Mouse (Mus musculus): ENCODE results near the gene Zswim1. TPM values are rescaled to one million over a fixed set of nuclear protein-coding genes. Genes with fewer than 3 reads are reported as not detected.
"Not testable (repeated sequence)": the region's sequence is repeated elsewhere in the genome, so short reads cannot be mapped to it uniquely, and the experiment has no call there.

Gene Zswim1
- total RNA-seq, 2 experiments from 2014 or later = 0.30 to 5.4 TPM

GRCm38 (mm10) chr2:164859640-164860432 lies 37.4 kb downstream of the Zswim1 start:
- no peak for ATAC-seq (replicated peaks; ENCODE audit: low FRiP score, poor library complexity, severe bottlenecking)

- ATAC-seq (replicated peaks; ENCODE audit: low FRiP score, poor library complexity, severe bottlenecking) = no peak
Measured at GRCm38 (mm10) chr2:164861094-164861493, 38.6 kb downstream of the Zswim1 start.

DNA sequence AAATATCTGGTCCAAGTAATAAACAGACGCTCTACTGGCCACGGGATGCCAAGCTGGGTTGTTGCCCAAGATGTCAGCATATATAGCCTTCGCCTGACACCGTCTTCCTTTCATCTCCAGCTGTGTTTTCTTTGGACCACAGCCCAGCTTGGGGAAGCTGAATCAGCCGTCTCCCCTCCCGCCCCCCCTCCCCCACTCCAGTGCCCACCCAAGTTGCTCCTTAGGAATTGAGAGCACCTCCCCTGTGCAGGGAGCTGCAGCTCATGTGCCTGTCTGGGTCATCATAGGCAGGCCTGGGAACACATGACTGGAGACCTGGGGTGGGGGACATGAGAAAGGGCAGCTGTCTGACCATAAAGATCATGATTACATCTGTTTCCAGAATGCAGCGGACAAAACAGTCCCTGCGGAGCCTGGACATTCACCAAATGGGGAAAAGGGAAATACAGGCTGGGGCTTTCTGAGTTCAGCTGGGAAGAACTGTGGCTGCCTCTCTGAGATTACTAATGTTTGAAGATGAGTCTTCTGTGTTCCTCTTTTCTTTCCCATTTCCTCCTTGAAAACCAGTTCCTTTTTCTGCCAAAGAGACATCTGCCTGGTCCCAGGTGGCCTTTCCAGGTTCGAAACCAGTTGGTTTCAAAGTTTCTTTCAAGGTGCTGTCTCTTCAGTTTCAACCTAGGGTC lies 39.8 kb downstream of the Zswim1 start:
- no peak for ATAC-seq (replicated peaks; ENCODE audit: low FRiP score, poor library complexity, severe bottlenecking)

- ATAC-seq (replicated peaks; ENCODE audit: low FRiP score, poor library complexity, severe bottlenecking) = not testable (repeated sequence)
Measured at GRCm38 (mm10) chr2:164863411-164863810, 40.9 kb downstream of the Zswim1 start.

DNA sequence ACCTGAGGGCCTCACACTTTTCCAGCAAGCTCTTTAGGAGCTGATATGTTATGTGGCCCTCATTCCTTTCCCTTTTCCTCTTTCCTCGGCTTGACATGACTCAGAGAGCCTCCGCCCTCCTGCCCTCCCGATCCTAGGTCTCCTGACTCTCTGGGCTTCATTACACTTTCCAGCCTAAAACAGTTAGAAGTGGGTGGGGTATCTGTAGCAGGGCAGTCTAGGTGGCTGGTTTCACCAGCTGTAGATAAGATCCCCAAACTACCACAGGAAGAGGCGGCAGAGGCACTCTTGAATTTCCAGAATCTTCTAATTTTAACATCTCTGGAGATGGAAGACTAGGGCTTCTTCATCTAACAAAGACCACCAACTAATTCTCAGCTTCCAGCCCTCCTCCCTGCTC lies 42.1 kb downstream of the Zswim1 start:
- no peak for ATAC-seq (replicated peaks; ENCODE audit: low FRiP score, poor library complexity, severe bottlenecking)

GRCm38 (mm10) chr2:164866741-164867551 lies 44.5 kb downstream of the Zswim1 start:
- no peak for ATAC-seq (replicated peaks; ENCODE audit: low FRiP score, poor library complexity, severe bottlenecking)

DNA sequence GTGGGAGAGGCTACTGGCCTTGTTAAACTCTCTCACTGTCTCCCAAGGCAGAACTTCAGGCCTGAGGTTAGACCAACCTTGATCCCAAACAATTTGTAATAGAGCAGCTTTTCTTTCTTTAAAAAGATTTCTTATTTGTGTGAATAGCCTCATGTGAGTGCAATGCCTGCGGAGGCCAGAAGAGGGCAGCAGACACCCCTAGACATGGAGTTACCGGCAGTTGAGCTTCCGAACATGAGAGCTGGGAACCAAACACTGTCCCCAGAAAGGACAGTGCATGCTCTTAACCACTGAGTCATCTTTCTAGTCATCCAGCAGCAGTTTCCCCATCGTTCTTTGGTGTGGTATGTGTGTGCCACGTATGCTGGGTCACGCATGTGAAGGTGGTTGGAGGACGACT lies 45.1 kb downstream of the Zswim1 start:
- ATAC-seq (replicated peaks; ENCODE audit: low FRiP score, poor library complexity, severe bottlenecking) = 0 out of 2 replicates have a peak, but pooled peaks have one; percentile 45

DNA sequence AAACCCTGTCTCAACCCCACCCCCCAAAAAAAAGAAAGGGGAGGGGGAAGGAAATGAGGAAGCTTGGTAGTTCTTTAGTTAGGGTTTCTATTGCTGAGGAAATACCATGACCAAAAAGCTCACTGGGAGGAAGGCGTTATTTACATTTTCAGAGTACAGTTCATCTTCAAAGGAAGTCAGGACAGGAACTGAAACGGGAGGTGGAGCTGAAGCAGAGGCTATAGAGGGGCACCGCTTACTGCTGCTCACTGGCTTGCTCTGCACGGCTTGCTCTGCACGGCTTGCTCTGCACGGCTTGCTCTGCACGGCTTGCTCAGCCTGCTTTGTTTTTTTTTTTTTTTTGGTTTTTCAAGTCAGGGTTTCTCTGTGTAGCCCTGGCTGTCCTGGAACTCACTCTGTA lies 46.0 kb downstream of the Zswim1 start:
- no peak for ATAC-seq (replicated peaks; ENCODE audit: low FRiP score, poor library complexity, severe bottlenecking)

GRCm38 (mm10) chr2:164871602-164872303 lies 49.3 kb downstream of the Zswim1 start:
- ATAC-seq (replicated peaks; ENCODE audit: low FRiP score, poor library complexity, severe bottlenecking) = no peak

GRCm38 (mm10) chr2:164873621-164874020 lies 51.1 kb downstream of the Zswim1 start:
- no peak for ATAC-seq (replicated peaks; ENCODE audit: low FRiP score, poor library complexity, severe bottlenecking)

- no peak for ATAC-seq (replicated peaks; ENCODE audit: low FRiP score, poor library complexity, severe bottlenecking)
Measured at GRCm38 (mm10) chr2:164874239-164874769, 51.8 kb downstream of the Zswim1 start.

DNA sequence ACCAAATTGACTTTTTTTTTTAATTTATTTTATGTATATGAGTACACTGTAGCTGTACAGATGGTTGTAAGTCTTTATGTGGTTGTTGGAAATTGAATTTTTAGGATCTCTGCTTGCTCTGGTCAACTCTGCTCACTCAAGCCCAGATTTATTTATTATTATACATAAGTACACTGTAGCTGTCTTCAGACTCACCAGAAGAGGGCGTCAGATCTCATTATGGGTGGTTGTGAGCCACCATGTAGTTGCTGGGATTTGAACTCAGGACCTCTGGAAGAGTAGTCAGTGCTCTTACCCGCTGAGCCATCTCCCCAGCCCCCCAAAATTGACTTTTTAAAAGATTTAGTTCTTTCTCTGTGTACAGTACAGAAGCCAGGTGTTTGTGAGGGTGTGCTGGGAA lies 53.2 kb downstream of the Zswim1 start:
- not testable (repeated sequence) for ATAC-seq (replicated peaks; ENCODE audit: low FRiP score, poor library complexity, severe bottlenecking)

Other genes starting within 250 kb of the Zswim1 start
- not detected in 2 replicates for gene Spint3, start 249.2 kb upstream of the Zswim1 start, total RNA-seq (2015; ENCODE audit: low replicate concordance)
- not detected in 2 replicates for gene Spint3, start 249.2 kb upstream of the Zswim1 start, total RNA-seq (2017; ENCODE audit: low replicate concordance)
- not detected in 2 replicates for gene Wfdc6a, start 237.2 kb upstream of the Zswim1 start, total RNA-seq (2015; ENCODE audit: low replicate concordance)
- not detected in 2 replicates for gene Wfdc6a, start 237.2 kb upstream of the Zswim1 start, total RNA-seq (2017; ENCODE audit: low replicate concordance)
- gene Eppin, start 229.1 kb upstream of the Zswim1 start, total RNA-seq (2015; ENCODE audit: low replicate concordance) = not detected in 2 replicates
- gene Eppin, start 229.1 kb upstream of the Zswim1 start, total RNA-seq (2017; ENCODE audit: low replicate concordance) = not detected in 2 replicates
- not detected in 2 replicates for gene Wfdc6b, start 209.2 kb upstream of the Zswim1 start, total RNA-seq (2015; ENCODE audit: low replicate concordance)
- gene Wfdc6b, start 209.2 kb upstream of the Zswim1 start, total RNA-seq (2017; ENCODE audit: low replicate concordance) = not detected in 2 replicates
- not detected in 2 replicates for gene Wfdc8, start 209.1 kb upstream of the Zswim1 start, total RNA-seq (2015; ENCODE audit: low replicate concordance)
- not detected in 2 replicates for gene Wfdc8, start 209.1 kb upstream of the Zswim1 start, total RNA-seq (2017; ENCODE audit: low replicate concordance)
- not detected in 2 replicates for gene Wfdc16, start 183.9 kb upstream of the Zswim1 start, total RNA-seq (2015; ENCODE audit: low replicate concordance)
- not detected in 2 replicates for gene Wfdc16, start 183.9 kb upstream of the Zswim1 start, total RNA-seq (2017; ENCODE audit: low replicate concordance)
- not detected in 2 replicates for gene Wfdc10, start 166.6 kb upstream of the Zswim1 start, total RNA-seq (2015; ENCODE audit: low replicate concordance)
- not detected in 2 replicates for gene Wfdc10, start 166.6 kb upstream of the Zswim1 start, total RNA-seq (2017; ENCODE audit: low replicate concordance)
- gene Wfdc9, start 166.1 kb upstream of the Zswim1 start, total RNA-seq (2015; ENCODE audit: low replicate concordance) = not detected in 2 replicates
- not detected in 2 replicates for gene Wfdc9, start 166.1 kb upstream of the Zswim1 start, total RNA-seq (2017; ENCODE audit: low replicate concordance)
- not detected in 2 replicates for gene Wfdc11, start 148.6 kb upstream of the Zswim1 start, total RNA-seq (2015; ENCODE audit: low replicate concordance)
- gene Wfdc11, start 148.6 kb upstream of the Zswim1 start, total RNA-seq (2017; ENCODE audit: low replicate concordance) = not detected in 2 replicates
- not detected in 2 replicates for gene Wfdc13, start 137.6 kb upstream of the Zswim1 start, total RNA-seq (2015; ENCODE audit: low replicate concordance)
- not detected in 2 replicates for gene Wfdc13, start 137.6 kb upstream of the Zswim1 start, total RNA-seq (2017; ENCODE audit: low replicate concordance)
- gene Spint4, start 124.2 kb upstream of the Zswim1 start, total RNA-seq (2015; ENCODE audit: low replicate concordance) = not detected in 2 replicates
- not detected in 2 replicates for gene Spint4, start 124.2 kb upstream of the Zswim1 start, total RNA-seq (2017; ENCODE audit: low replicate concordance)
- gene Spint5, start 107.4 kb upstream of the Zswim1 start, total RNA-seq (2015; ENCODE audit: low replicate concordance) = not detected in 2 replicates
- not detected in 2 replicates for gene Spint5, start 107.4 kb upstream of the Zswim1 start, total RNA-seq (2017; ENCODE audit: low replicate concordance)
- gene Wfdc3, start 76.8 kb upstream of the Zswim1 start, total RNA-seq (2015; ENCODE audit: low replicate concordance) = 4.2 and 6.1 TPM in 2 replicates
- 2.3 and 2.8 TPM in 2 replicates for gene Wfdc3, start 76.8 kb upstream of the Zswim1 start, total RNA-seq (2017; ENCODE audit: low replicate concordance)
- gene Dnttip1, start 76.7 kb upstream of the Zswim1 start, total RNA-seq (2015; ENCODE audit: low replicate concordance) = 64.6 and 69.2 TPM in 2 replicates
- gene Dnttip1, start 76.7 kb upstream of the Zswim1 start, total RNA-seq (2017; ENCODE audit: low replicate concordance) = 44.0 and 58.0 TPM in 2 replicates
- gene Ube2c, start 52.8 kb upstream of the Zswim1 start, total RNA-seq (2015; ENCODE audit: low replicate concordance) = 1,168 and 1,264 TPM in 2 replicates
- gene Ube2c, start 52.8 kb upstream of the Zswim1 start, total RNA-seq (2017; ENCODE audit: low replicate concordance) = 649 and 1,020 TPM in 2 replicates
- gene Tnnc2, start 42.7 kb upstream of the Zswim1 start, total RNA-seq (2015; ENCODE audit: low replicate concordance) = not detected in 2 replicates
- not detected in 2 replicates for gene Tnnc2, start 42.7 kb upstream of the Zswim1 start, total RNA-seq (2017; ENCODE audit: low replicate concordance)
- gene Snx21, start 36.9 kb upstream of the Zswim1 start, total RNA-seq (2015; ENCODE audit: low replicate concordance) = not detected in 2 replicates
- 0.13 TPM in 1 of 2 replicates, not detected in the other for gene Snx21, start 36.9 kb upstream of the Zswim1 start, total RNA-seq (2017; ENCODE audit: low replicate concordance)
- 23.8 and 30.6 TPM in 2 replicates for gene Acot8, start 17.8 kb upstream of the Zswim1 start, total RNA-seq (2015; ENCODE audit: low replicate concordance)
- 33.6 and 58.4 TPM in 2 replicates for gene Acot8, start 17.8 kb upstream of the Zswim1 start, total RNA-seq (2017; ENCODE audit: low replicate concordance)
- 2.5 and 7.2 TPM in 2 replicates for gene Zswim3, start 17.6 kb upstream of the Zswim1 start, total RNA-seq (2015; ENCODE audit: low replicate concordance)
- 1.3 and 2.3 TPM in 2 replicates for gene Zswim3, start 17.6 kb upstream of the Zswim1 start, total RNA-seq (2017; ENCODE audit: low replicate concordance)
- gene Spata25, start 5.9 kb downstream of the Zswim1 start, total RNA-seq (2015; ENCODE audit: low replicate concordance) = not detected in 2 replicates
- not detected in 2 replicates for gene Spata25, start 5.9 kb downstream of the Zswim1 start, total RNA-seq (2017; ENCODE audit: low replicate concordance)
- 34.0 and 35.3 TPM in 2 replicates for gene Ctsa, start 10.2 kb downstream of the Zswim1 start, total RNA-seq (2015; ENCODE audit: low replicate concordance)
- 38.9 and 43.0 TPM in 2 replicates for gene Ctsa, start 10.2 kb downstream of the Zswim1 start, total RNA-seq (2017; ENCODE audit: low replicate concordance)
- not detected in 2 replicates for gene Neurl2, start 10.8 kb downstream of the Zswim1 start, total RNA-seq (2015; ENCODE audit: low replicate concordance)
- 1.2 TPM in 1 of 2 replicates, not detected in the other for gene Neurl2, start 10.8 kb downstream of the Zswim1 start, total RNA-seq (2017; ENCODE audit: low replicate concordance)
- 1.3 and 5.0 TPM in 2 replicates for gene Pltp, start 35.0 kb downstream of the Zswim1 start, total RNA-seq (2015; ENCODE audit: low replicate concordance)
- 0.23 TPM in 1 of 2 replicates, not detected in the other for gene Pltp, start 35.0 kb downstream of the Zswim1 start, total RNA-seq (2017; ENCODE audit: low replicate concordance)
- 57.7 and 71.3 TPM in 2 replicates for gene Pcif1, start 56.6 kb downstream of the Zswim1 start, total RNA-seq (2015; ENCODE audit: low replicate concordance)
- gene Pcif1, start 56.6 kb downstream of the Zswim1 start, total RNA-seq (2017; ENCODE audit: low replicate concordance) = 36.3 and 42.7 TPM in 2 replicates
- gene Zfp335, start 89.1 kb downstream of the Zswim1 start, total RNA-seq (2015; ENCODE audit: low replicate concordance) = 25.2 and 25.6 TPM in 2 replicates
- 14.9 and 16.3 TPM in 2 replicates for gene Zfp335, start 89.1 kb downstream of the Zswim1 start, total RNA-seq (2017; ENCODE audit: low replicate concordance)
- gene Mmp9, start 118.1 kb downstream of the Zswim1 start, total RNA-seq (2015; ENCODE audit: low replicate concordance) = 41.1 and 44.7 TPM in 2 replicates
- gene Mmp9, start 118.1 kb downstream of the Zswim1 start, total RNA-seq (2017; ENCODE audit: low replicate concordance) = 21.5 and 25.3 TPM in 2 replicates
- not detected in 2 replicates for gene Slc12a5, start 138.1 kb downstream of the Zswim1 start, total RNA-seq (2015; ENCODE audit: low replicate concordance)
- not detected in 2 replicates for gene Slc12a5, start 138.1 kb downstream of the Zswim1 start, total RNA-seq (2017; ENCODE audit: low replicate concordance)
- 8.4 and 9.0 TPM in 2 replicates for gene Ncoa5, start 212.2 kb downstream of the Zswim1 start, total RNA-seq (2015; ENCODE audit: low replicate concordance)
- 13.5 and 20.0 TPM in 2 replicates for gene Ncoa5, start 212.2 kb downstream of the Zswim1 start, total RNA-seq (2017; ENCODE audit: low replicate concordance)
- gene Cd40, start 232.9 kb downstream of the Zswim1 start, total RNA-seq (2015; ENCODE audit: low replicate concordance) = 5.0 TPM in 1 of 2 replicates, not detected in the other
- gene Cd40, start 232.9 kb downstream of the Zswim1 start, total RNA-seq (2017; ENCODE audit: low replicate concordance) = 0.08 and 3.6 TPM in 2 replicates

All from erythroid progenitor cell, adult 5-6 weeks (primary cell).